Mouse (Mus musculus): Measurements from ENCODE around the gene Spg20.

Spg20 gene

DNA sequence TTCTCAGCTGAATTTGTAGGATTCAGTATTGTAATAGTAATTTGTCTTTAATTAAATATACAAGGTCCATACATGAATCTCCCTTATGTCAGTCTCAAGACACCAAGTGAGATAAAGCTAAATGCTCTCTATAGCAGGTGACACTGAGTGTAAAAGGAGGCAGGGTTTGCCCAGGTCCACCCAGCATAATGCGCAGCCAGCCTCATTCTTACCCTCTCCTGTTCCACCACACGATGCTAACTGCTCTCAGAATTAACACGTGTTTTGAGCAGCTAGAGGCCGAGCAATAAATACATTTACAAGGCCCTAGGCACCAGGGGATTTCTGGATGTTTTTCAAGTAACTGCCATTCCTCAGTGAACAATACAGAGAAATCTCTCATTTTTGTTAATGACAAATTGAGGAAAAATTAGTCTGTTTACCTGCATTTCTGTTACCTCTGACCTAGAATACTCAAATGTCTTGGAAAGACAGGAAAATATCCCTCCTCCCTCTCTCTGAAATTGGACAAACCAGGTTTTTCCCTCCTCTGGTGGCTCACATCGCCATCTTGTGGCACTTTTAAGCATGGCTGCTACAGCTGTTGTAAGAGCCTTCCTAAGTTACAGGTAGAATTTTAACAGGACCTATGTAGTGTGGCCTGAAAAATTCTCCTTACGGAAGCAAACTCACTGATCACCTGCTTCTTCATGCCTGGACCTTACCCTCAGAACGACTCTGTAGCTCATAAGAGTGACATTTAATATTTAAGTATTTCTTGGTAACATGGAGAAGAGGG lies 39.9 kb downstream of the Spg20 start:
- DNase-seq: peak; percentile 56 to 60

DNA sequence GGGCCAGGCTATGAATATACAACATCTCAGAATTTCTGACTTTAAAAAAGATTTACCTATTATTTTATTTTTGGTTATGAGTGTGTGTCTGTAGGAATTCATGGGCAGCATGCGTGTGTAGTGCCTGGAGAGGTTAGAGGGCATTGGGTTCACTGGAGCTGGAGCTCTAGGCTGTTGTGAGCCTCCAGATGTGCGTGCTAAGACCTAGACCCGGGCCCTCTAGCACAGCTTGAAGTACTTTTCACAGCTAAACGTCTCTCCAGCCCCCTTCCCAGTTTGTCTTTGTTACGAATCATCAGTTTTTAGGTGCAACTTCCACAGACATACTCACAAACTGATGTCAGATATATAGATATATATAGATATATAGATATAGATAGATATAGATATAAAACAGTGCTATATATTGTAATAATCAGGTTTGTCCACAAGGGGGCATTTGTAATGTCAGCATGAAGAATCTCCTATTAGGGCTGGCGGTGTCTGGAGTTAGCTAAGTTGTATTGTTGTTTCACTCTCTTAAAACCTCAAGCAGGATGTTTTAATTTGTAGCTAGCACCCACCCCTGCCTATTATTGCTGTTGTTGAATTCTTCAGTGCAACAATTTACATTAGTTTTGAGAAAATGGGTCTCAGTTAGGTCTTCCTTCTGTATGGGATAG lies 40.9 kb downstream of the Spg20 start:
- no peak for DNase-seq

DNA sequence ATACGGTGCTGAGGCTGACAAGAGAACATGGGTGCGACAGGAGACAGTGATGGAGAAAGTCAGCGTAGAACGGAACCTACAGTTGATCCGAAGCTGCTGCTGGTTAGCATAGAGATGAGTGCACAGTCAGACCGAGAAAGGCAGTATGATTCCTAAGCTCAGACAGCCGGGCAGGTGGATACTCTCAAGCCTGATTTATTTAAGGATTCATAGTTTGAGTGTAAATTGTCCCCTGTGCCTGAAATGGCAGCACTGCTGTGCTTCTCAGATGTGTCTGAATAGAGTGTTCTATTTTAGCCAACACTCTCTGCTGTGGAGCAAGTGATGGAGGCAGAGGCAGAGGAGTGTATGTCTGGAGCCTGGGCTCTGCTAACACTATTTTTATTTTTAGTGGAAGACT lies 42.3 kb downstream of the Spg20 start:
- no peak for DNase-seq

DNA sequence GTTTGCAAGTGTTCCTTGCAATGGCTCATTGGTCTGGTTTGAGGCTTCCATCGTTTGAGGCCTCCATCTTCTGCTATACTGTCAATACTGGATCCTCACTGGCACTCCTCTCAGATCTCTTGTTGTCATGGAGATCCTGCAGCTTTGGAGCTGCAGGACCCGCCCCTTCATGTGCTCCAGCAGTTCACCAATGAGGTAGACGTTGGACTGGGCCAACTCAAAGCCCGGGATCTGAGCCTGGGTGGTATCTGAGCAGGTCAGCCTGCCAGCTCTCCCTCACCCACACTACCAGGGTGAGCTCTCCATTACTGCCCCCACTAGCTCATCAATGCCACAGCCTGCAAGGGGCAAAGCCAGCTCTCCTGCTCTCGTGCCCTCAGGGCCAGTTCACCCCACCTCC lies 45.5 kb downstream of the Spg20 start:
- DNase-seq: no peak

DNA sequence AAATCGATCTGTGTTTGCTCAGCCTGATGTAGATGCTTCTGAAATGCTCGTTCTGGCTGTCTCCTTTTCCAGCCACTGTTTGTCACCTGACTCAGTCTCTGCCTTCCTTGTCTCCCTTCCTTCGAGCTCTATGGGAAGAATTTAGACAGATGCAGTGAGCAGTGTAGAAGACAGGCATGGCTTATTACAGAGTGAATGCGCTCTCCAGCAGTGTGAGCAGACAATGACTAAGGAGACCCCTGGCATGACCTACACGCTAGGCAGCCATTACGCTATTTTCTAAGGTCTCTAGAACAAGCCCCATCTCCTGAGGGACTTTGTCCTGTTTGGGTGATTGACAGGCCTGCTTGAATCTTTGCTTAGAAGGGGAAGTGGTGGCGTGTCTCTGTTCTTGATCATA lies 49.2 kb downstream of the Spg20 start:
- no peak for DNase-seq

DNA sequence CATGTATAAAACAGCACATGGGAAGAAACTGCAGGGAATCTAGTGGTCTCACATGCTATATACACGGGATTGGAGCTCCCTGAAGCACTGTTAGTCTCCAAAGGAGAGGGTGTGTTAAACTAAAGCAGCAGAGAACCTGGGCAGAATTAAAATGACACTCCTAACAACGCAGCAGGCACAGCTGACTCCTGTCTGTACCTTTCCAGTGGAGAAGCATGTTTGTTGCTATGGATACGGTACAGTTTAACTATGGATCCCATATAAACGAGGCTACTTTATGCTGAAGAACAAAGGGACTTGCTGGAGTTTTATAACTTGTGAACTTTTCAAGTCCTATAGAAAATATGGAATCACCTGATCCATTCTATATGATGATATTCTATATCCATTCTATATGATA lies 51.6 kb downstream of the Spg20 start:
- DNase-seq: no peak

DNA sequence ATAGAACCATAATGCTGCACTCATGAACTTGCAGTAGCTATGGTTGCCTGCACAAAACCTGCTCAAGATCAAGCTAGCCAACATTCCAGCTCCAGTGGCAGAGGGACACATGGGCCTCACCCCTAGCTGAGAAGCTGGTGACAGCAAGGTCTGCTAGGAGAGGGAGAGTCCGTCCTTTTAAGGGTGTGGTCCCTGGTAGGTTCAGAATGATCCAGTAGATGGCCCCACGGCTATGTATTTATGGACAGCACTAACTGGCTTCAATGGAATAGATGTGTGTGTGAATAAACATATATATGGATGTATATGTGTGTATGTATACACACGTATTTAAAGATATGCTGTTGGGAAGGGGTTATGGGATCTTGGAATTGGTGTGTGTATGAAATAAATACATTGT lies 60.6 kb downstream of the Spg20 start:
- DNase-seq: no peak

DNA sequence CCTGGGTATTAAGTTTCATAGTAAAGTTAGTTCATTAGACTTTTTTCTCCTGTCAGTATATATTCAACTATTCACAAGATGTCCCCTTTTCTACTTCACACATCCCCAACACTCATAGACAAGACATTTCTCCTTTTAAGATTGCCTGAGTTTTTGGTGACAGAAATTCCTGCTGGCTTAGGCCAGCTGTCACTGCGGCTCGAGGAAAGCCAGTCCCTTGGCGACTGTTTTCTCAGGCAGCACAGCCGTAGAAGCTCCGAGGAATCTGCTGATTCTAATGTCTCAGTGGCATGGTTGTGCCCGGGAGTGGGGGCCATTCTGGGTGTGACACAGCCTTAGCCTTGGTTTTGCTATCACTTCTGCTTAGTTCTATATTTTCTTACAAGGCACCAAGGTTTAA lies 65.4 kb downstream of the Spg20 start:
- no peak for DNase-seq

DNA sequence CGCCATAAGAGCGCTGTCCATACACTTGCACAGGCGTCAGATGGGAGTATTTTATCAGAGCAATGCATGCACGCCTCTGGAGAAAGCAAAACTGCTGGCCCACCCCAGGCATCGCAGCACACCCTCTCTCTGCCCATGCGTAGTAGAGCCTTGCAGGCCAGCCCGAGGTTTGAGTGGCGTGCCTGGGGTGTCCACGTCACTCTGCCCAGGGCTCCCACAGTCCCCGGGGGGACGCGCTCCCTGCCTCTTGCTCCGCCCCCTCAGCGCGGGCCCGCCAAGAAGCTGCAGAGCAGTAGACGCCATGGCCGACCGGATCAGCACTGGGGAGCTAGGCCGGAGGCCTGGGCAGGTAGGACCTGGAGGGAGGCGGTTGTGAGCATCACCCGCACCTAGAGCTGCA lies 69.9 kb downstream of the Spg20 start, which contains the start of gene Sohlh2:
TSS of gene Sohlh2 (plus strand) at position 263 of the 400 bp plus-strand sequence.
- no peak for DNase-seq
